Mouse (Mus musculus) left cerebral cortex, adult 9 months (tissue): ENCODE data around the gene Pidd1.
"Not testable (repeated sequence)": the region's sequence is repeated elsewhere in the genome, so short reads cannot be mapped to it uniquely, and the experiment has no call there.

ENCODE experiments used
- DNase-seq, 2 experiments: peaks; one replicate each; pipeline ENCODE4 v3.0.0; 2022; ENCODE audit warnings: low spot score in 2 of 2

Gene Pidd1

DNA sequence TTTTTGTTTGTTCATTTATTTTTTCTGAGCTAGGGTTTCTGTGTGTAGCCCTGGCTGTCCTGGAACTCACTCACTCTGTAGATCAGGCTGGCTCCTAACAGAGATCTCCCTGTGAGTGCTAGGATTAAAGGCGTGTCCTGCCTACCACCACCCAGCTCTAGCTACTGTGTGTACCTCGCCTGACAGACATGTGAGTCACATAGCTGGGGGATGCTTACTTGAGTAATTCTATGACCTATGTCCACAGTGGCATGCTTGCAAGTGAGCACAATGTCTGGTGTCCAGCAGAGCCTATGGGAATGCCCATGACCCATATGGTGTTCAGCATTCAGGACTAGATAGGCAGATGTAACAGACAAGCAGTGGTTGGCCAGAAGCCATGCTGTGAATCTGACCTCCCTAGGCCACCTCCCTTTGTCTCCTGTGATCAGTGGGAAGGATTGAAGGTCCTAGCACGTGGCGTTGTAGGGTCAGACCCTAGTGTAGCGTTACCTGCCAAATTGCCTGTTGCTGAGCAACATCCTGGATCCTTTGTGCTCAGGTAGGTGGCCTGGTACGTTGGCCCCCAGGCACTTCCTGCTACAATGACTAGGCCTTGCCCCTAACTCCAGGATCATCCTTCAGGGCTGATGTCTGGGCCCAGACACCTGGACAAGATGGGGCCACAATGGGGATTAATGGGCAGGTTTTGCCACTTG, 27.5 kb downstream of the Pidd1 start:
- no peak for DNase-seq

DNA sequence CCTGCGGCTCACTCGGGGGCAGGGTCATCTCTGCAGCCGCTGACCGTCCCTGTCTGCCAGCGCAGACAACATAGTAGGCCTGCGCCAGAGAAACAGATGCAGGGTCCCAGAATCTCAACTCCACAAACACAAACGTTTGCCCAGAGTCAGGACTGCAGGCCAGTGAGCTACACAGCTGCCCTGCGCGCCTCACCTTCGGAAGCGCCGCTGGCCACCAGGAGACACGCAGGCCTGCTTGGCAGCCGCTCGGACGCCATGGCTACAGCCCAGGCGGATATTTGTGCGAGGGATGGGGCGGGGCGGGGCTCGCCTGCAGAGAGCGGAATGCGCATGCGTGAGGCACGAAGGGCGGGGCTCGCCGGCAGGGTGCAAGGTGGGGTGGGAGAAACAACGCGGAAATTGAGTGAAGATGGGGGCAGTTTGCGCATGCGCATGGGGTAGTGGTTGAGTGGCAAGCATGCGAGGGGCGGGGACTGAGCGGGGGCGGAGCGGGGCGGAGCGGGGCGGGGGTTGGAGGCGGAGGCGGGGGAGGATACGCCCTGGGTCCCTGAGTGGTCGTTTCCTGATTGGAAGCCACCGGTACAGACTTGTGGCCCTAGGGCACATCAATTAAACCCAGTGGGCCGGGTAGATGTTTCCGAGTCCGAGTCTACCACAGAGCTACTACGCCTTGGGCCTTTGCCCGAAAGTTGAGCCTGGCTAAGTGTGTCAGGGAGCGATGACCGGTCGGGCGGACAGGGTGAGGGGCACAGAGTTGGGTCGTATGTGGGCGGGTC, 29.8 kb downstream of the Pidd1 start, which contains the start of gene Gatd1:
Gene Gatd1, minus strand, starts transcription at position 328 of the 776 bp plus-strand sequence.
- peak; percentile 90 to 98 for DNase-seq

DNA sequence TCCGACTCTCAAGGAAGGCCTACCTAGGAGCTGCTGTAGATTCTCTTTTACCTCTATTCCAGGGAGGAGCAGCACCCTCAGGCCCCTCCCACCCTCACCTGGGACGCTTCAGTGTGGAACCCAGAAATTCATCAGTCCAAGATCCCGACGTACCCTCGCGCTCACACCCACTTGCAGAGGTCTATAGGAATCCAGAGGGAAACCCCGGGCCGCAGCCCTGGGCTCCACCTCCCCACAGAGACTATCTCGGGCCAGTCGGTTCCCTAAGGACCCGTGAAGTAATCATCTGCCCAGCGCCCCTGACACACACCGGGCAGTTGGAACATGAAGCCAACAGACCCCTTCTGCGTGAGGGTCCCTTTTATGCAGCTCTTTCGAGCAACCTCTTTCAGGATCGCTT, 30.5 kb downstream of the Pidd1 start:
- DNase-seq: no peak

DNA sequence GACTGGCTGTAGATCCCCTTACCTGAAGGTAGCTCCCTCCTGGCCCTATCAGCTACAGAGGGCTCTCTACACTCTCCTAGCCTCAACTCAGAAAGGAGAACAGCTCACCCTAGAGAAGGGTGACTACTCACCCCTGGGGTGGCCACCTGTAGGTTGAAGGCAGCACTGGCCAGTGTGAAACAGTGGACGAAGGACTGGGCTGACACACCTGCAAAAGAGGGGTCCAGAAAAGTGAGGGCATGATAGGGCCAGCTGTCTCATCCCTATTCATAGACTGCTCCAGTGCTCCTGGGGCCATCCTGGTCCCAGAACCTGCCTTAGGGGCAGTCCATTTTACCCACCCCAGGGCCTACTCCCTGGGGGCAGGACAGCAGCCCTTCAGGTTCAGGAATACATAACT, 32.2 kb downstream of the Pidd1 start:
- DNase-seq: no peak

DNA sequence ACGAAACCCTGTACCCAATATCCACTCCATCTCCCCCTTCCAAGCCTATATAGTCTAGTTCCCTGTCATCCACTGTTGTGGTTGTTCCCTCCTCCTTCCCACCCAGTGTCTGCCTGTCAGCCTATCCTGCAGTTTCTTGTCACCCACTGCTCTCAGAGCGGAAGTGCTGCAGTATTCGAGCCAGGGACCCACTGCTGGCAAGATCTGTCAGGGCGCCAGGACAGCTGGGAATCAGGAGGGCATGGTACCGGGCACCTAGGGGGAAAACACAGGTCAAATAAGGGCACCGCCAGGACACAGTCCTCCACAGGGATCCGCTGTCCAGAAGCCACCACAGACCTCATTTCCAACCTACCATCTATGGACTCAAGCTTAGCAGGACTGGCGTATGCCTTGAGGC, 33.2 kb downstream of the Pidd1 start:
- DNase-seq: no peak

DNA sequence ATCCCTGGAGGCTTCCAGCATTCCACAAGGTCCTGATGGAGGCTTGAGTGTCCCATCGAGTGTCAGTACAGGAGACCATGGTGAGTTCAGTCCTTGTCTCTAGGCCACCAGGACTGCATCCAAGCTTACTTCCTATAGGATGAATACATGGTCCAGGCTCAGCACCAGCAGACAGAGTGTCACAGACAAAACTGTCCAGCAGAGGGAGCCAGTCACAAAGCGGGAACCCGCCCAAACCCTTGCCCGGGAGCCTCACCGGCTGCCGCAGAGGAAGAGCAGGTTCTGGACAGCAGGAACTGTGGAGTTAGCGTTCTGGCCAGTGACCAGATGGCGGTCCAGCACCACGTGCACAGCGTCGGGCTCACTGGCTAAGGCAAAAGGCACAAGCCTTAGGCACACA, 35.0 kb downstream of the Pidd1 start:
- peak in 1 of 2 experiments; percentile 88 for DNase-seq

DNA sequence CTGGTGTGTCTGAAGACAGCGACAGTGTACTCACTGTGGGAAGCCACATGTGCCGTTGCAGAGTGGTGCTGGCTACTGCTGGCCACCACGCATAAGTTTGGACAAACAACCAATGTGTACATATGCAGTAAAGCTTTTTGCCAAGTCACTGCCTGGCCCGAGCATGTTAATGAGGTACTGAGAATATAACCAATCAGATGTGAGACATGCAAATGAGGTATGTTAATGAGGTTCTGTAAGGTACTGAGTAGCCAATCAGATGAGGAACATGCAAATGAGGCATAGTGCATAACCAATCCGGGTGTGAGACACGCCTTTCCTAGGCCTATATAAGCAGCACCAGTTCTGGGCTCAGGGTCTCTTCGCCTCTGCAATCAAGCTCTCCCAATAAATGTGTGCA, 36.2 kb downstream of the Pidd1 start:
- not testable (repeated sequence) for DNase-seq

DNA sequence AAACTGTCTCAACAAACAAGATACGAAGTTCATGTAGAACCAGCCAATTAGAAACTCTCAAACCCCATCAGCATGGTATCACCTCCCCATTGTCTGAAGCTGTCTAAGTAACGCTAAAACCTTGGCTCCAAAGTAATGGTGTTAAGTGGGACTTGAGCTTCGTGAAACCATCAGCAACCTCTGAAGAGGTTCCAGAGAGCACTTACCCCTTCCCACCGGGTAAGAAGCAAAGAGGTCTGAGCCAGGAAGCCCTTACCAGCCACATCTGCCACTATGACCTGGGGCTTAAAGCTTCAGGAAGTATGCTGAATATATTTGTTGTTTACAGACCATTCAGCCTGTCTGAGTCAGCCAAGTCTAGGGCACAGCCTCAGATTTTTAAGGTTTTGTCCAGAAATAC, 38.4 kb downstream of the Pidd1 start:
- no peak for DNase-seq

DNA sequence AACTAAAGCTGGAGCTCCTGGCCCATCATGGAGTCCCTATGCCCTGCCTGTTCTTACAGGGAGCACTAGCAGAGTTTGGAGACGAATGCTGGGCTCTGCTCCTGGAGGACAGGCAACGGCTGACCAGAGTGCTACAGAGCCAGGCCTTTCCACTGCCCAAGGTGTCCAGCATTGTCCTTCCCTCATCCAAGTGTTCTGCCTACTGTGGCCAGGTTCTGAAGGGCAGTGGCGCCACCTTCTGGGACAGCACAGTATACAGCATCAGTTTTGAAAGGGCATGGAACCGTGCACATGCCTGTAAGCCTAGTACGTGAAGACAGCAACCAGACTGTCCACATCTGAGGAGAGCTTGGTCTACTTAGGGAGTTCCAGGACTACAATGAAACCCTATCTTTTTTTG, 40.5 kb downstream of the Pidd1 start:
- no peak for DNase-seq

DNA sequence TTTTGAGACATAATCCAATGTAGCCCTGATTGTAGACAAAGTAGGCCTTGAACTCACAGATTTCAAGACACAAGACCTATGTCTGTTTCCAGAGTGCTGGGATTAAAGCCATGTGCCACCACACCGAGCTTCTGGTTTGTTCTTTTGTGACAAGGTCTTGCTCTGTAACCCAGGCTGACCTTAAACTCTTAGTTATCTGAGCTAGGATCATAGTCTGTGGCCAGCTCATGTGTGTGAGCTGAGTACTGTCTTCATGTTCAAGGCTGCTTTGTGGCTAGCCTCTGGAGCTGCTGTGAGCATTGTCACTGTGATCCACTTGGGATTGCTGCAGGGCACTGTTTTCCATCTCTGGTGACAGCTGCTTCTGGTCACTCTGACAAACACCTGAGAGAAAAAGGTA, 48.5 kb downstream of the Pidd1 start:
- no peak for DNase-seq

DNA sequence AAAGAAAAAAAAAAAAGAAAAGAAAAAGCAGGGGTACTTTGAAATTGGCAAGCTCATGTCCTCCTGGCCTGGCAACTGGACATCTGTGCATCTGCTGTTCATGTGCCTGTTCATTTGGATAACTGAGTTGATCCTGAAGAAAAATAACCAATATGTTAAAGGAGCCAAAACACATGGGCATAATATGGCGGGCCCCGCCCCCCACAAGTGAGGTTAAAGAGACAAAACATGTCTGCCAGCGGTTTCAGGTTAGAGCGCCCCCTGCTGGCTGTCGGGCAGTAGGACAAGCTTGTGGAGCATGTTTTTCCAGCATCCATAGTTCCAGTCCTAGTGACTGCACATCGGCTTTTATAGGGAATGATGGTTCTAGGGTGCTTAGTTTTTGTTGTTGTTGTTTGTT, 49.1 kb downstream of the Pidd1 start:
- DNase-seq: peak in 1 of 2 experiments; percentile 49

DNA sequence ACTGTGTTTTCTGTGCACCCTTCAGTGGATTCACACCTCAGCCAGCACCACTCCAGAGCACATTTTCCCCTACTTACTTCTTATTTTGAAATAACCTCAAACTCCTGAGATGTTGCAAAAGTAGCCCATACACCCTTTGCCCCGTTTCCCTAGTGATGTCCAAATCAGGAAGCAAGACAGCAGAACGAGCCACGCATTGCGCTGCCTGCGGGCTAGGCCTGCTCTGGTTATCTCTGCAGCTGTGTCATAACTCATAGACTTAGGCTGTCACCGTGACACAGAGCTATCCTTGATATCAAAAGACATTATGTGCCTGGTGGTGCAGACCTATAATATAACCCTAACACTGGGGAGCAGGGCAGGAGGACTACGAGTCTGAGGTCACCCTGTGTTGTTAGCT, 49.7 kb downstream of the Pidd1 start:
- DNase-seq: no peak

DNA sequence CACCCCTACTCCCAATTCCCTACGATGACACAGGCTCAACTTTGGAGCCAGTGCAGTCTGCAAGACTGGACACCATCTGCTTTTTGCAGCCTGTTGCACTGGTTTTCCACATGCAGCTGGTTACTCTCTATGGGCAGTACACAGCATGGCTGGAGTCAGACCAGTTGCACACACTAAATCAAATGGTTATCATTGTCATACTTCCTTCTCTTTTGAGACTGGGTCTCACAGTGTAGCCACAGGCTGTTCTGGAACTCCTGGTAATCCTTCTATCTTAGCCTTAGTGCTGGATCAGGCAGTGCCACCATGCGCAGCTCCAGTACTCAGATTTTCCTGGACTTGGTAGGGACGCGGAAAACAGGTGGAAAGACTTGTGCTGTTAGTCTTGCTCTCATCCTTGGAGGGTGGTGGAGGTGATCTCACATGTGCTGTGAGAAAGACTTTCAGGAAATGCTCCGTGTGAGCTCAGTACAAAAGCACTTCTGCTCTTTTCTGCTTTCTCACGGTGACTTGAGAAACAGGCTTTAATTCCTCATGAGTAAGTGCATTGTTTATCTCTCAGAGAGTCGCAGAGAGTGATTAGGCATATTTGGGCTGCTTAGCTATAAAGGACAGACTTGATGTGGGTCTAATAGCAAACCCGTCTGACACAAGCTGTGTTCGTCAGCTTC, 51.1 kb downstream of the Pidd1 start:
- DNase-seq: no peak

DNA sequence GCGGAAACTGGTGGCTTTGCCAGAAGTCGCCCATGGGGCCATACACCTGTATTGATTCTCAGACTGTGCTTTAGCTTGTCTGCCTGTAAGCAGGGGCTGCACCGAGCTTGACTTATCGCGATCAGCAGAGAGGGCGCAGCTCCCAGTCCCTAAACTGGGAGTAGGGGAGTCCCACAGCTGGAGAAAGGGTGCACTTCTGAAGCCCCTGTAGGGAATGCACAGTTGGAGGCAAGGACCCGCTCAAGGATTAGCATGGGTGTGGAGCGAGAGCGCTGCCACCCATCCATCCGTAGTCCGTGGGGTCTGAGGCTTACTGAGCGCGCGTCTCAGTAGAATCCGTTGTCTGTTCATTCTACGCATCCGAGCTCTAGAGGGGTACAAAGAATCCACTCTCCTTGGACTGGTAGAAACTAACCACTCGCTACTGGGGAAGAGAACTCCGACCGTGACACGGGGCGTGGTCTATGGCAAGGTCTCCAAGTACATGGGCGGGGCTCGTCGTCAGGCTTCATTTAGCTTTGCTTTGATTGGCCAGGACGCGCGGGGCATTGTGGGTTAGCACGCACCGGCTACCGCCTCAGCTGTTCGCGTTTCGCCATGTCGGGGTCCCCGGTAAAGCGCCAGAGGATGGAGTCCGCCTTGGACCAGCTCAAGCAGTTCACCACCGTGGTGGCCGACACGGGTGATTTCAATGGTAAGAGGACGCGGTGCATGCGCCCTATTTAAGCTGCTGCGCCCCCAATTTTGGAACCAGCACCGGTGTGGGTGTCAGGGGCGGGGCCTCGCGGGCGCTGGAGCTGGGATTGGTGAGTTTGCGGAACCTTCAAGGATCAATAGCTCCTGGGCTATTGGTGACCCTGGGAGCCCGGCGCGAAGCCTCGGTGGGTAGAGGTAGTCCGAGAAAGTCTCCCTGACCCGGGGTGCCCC, 51.9 kb downstream of the Pidd1 start, which contains the start of gene Taldo1:
Gene Taldo1, plus strand, starts transcription at position 575 of the 927 bp plus-strand sequence.
- peak; percentile 80 to 96 for DNase-seq

DNA sequence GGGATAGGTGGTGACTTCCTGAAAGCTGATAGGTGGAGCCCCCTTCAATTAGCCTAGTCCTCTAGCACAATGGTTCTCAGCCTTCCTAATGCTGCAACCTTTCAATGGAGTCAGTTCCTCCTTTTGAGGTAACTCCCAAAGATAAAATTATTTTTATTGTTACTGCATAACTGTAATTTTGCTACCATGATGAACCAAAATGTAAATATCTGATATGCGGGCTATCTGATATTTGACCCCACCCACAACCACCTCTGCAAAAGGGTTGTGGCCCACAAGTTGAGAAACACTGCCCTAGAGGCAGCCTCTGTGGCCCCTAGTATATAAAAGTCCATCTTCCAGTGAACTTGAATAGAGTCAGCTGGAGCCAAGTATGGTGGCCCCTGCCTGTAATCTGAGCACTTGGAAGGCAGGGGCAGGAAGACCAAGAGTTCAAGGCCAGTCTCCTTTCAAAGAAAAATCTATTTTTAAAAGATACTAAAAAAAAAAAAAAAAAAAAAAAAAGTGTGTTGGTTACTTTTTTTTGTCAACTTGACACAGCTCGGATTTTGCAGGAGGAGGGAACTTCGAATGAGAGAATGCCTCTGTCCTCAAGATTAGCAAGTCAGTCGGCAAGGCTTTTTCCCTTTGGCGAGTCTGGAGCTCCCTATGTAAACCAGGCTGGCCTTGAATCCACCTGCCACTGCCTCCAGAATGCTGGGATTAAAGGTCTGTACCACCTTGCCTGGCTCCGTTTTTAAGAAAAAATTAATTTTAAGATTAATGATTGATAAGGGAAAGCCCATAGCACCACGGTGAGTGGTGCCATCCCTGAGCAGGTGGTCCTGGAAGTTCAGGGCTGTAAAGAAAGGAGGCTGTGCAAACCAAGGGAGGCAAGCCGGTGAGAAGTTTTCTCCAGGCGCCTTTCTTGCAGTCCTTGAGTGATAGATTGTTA, 53.2 kb downstream of the Pidd1 start:
- no peak for DNase-seq

DNA sequence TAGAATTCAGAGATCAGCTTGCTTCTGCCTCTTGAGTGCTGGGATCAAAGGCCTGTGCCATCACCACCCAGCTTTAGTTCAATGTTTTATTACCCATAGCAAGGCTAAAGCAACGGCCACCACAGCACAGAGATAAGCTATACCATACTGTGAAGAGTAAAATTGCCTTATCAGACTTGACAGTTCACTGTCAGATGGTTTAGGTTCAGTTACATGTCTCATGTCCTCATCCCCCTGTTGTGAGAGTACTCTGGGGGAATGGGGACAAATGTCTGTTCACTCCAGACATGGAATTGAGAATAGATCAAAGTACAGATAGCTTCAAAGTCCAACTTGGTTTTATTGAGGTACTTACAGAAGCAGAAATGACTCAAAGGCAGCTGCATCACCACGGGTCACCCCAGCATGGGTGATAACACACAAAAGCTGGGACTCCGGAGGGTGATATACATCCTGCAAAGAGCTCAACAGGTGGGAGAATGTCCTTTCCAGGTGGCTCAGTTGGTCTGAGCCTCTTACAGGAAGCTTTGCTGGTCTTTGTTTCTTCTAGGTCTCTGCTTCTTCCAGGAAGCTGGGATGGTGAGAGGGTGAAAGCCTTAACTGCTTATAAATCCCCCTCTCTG, 55.2 kb downstream of the Pidd1 start:
- no peak for DNase-seq
